11 mouse cellular contexts compared by ENCODE assay signal in the genomic region with DNA sequence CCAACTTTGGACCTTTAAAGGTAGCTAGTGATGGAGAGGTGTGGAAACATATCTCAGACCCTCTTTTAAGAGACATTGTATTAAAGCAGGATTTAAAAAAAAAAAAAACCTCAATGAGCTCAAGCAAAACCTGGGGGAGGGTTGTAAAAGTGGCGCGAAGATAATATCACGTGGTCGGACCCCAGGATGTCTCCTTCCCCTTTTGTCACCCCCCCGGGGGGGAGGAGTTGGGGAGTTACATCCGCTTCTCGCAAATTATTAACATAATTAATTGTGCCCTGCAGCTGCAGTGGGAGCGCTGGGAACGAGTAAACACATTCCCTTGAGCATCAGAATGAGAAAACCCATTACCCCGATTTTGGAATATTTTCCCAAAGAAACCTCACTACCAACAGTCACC. TPM values are rescaled to one million over a fixed set of nuclear protein-coding genes. Genes with fewer than 3 reads are reported as not detected.
DNase-seq lines count a peak whose midpoint lies in the region; ATAC-seq lines count a peak whose summit lies in the region.
"Had no signal": no experiment of that assay in that cellular context is flagged by ENCODE, and none has a peak within 500 bp of the region (broad histone marks: within the 10 kb centered on the region; RNA-seq: fewer than 3 reads in every experiment).

No protein-coding gene starts in this region.

- H3K4me3 ChIP-seq in heart, embryonic 10.5 days: peak overlapping the region; percentile 66; the same call in 1 of the 2 replicates

- ATAC-seq in granulocyte monocyte progenitor cell, adult 5-6 weeks (replicated peaks; ENCODE audit: poor library complexity, severe bottlenecking): peak; percentile 41; the same call in 1 of the 2 replicates
- no peak for ATAC-seq in cerebellum, adult (ENCODE audit: insufficient number of reproducible peaks, low FRiP score, low TSS enrichment)

- no peak for DNase-seq in heart, embryonic 10.5 days (ENCODE audit: low spot score)
- DNase-seq in heart, postnatal 36 days: no peak
- DNase-seq in lung, postnatal 10 days: peak; percentile 1
- no peak for DNase-seq in lung, postnatal 36 days
- DNase-seq in thymus, postnatal 0 days (ENCODE audit: low spot score): peak; percentile 39
- no peak for DNase-seq in frontal cortex, postnatal 36 days (ENCODE audit: low spot score in 2 of 2)
- DNase-seq: gastrocnemius, postnatal 25 days had no signal

- 10% methylated on average over 10 of the region's 10 CpGs for WGBS in heart, embryonic 10.5 days

- H3K9me3 ChIP-seq in heart, embryonic 10.5 days: no peaks in the 10 kb centered on the region

- no peaks in the 10 kb centered on the region for H3K36me3 ChIP-seq in heart, embryonic 10.5 days

- intact Hi-C loops in heart, postnatal 36 days (cut with DNase I): no loop called here

- no peak overlapping the region for H3K27ac ChIP-seq in heart, embryonic 10.5 days

- H3K4me1 ChIP-seq in heart, embryonic 10.5 days: no peaks in the 10 kb centered on the region

- peaks cover 17% of the 10 kb centered on the region for H3K27me3 ChIP-seq in heart, embryonic 10.5 days (ENCODE audit: insufficient read depth, poor library complexity, severe bottlenecking)

RNA-seq across cellular contexts. Expression of gene Ccdc160, which starts 45.1 kb away (rescaled TPM):
- 0.99 and 2.4 TPM in 2 replicates for polyA plus RNA-seq in heart, embryonic 10.5 days (2016; fragmentation: Nextera tagmentation; extraction: Ambion mirVana)
- under 1 TPM; 0.27 to 0.58 TPM for total RNA-seq in heart, postnatal 36 days (2021)
- total RNA-seq in granulocyte monocyte progenitor cell, adult 5-6 weeks (2014; fragmentation: Nextera tagmentation): not detected in 2 replicates
- not detected in 2 replicates for total RNA-seq in granulocyte monocyte progenitor cell, adult 5-6 weeks (2017)
- 0.10 and 0.29 TPM in 2 replicates for polyA plus RNA-seq in thymus, postnatal 0 days (2015; fragmentation: Nextera tagmentation; extraction: Ambion mirVana)
- total RNA-seq: gastrocnemius, postnatal 25 days; megakaryocyte-erythroid progenitor cell, adult 5-6 weeks had no signal
- polyA plus RNA-seq: large intestine, adult 2 months had no signal

Comparison
In these comparisons a context has a peak if more than half of its experiments do, and no peak if none do; other contexts are left out.
1. DNase-seq: peak in lung, postnatal 10 days (single experiment) and thymus, postnatal 0 days (single experiment); none in heart, embryonic 10.5 days (single experiment), heart, postnatal 36 days (0 of 2), lung, postnatal 36 days (single experiment) and frontal cortex, postnatal 36 days (0 of 2).